26 mouse cellular contexts compared by ENCODE assay signal in the genomic region with DNA sequence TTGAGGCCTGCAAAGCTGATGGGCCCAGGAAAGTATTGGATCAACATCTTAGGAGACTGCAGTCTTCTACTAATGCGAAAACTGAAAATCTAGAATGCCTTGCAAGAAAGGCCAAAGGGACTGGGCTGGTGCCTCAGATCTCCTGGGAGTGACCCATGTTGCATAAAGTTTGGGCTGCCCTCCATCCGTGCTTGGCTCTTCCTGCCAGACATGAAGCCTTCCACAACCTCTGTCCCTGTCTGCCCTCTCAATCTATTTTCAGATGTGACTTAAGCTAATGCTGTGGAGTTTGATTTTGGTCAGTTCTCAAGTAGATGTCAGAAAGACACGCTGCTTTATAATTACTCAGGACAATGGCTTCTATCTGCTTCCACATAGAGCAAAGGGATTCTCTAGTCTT. TPM values are rescaled to one million over a fixed set of nuclear protein-coding genes. Genes with fewer than 3 reads are reported as not detected.
DNase-seq lines count a peak whose midpoint lies in the region; ATAC-seq lines count a peak whose summit lies in the region.
"Had no signal": no experiment of that assay in that cellular context is flagged by ENCODE, and none has a peak within 500 bp of the region (broad histone marks: within the 10 kb centered on the region; RNA-seq: fewer than 3 reads in every experiment).

No protein-coding gene starts in this region.

- WGBS in heart, embryonic 12.5 days = 68% methylated on average over 3 of the region's 3 CpGs
- 87% methylated on average over 3 of the region's 3 CpGs for WGBS in forebrain, embryonic 16.5 days

- H3K9ac ChIP-seq in heart, embryonic 12.5 days = no peak overlapping the region
- no peak overlapping the region for H3K9ac ChIP-seq in forebrain, embryonic 16.5 days (replicated peaks; ENCODE audit: low read depth, low read length)
- H3K9ac ChIP-seq: hindbrain, embryonic 12.5 days; limb, embryonic 15.5 days; lung, embryonic 14.5 days; stomach, embryonic 15.5 days had no signal

- H3K9me3 ChIP-seq in heart, embryonic 12.5 days (replicated peaks) = no peaks in the 10 kb centered on the region
- no peaks in the 10 kb centered on the region for H3K9me3 ChIP-seq in forebrain, embryonic 16.5 days (ENCODE audit: control insufficient read depth, low read length)
- H3K9me3 ChIP-seq: embryonic facial prominence, embryonic 10.5 days; hindbrain, embryonic 12.5 days; limb, embryonic 15.5 days; stomach, embryonic 15.5 days had no signal

- peaks cover 17% of the 10 kb centered on the region for H3K4me1 ChIP-seq in heart, embryonic 12.5 days (replicated peaks)
- peaks cover 6% of the 10 kb centered on the region for H3K4me1 ChIP-seq in forebrain, embryonic 16.5 days (replicated peaks; ENCODE audit: control insufficient read depth, insufficient read depth, low read length)
- H3K4me1 ChIP-seq: embryonic facial prominence, embryonic 10.5 days; stomach, embryonic 15.5 days had no signal

- no peaks in the 10 kb centered on the region; the same call in 1 of the 2 replicates for H3K27me3 ChIP-seq in heart, embryonic 12.5 days (replicated peaks)
- no peaks in the 10 kb centered on the region for H3K27me3 ChIP-seq in forebrain, embryonic 16.5 days (replicated peaks; ENCODE audit: control insufficient read depth, insufficient read depth, low read length)
- H3K27me3 ChIP-seq: CH12.LX; hindbrain, embryonic 12.5 days; stomach, embryonic 15.5 days had no signal

- no peak for ATAC-seq in heart, embryonic 12.5 days (ENCODE audit: insufficient number of reproducible peaks, low FRiP score)
- ATAC-seq in forebrain, embryonic 16.5 days = no peak
- ATAC-seq: forebrain, embryonic 14.5 days; inflammation-experienced regulatory T-cells, adult 6 months; midbrain, embryonic 16.5 days had no signal

- H3K27ac ChIP-seq in heart, embryonic 12.5 days (ENCODE audit: poor library complexity, severe bottlenecking) = no peak overlapping the region
- no peak overlapping the region for H3K27ac ChIP-seq in forebrain, embryonic 16.5 days (ENCODE audit: low read length)
- H3K27ac ChIP-seq: embryonic facial prominence, embryonic 10.5 days; hindbrain, embryonic 12.5 days; limb, embryonic 15.5 days; stomach, embryonic 15.5 days had no signal

- peak; percentile 97 for DNase-seq in heart, adult 11 months
- DNase-seq in adipocyte (ENCODE audit: low spot score) = peak; percentile 95
- peak; percentile 55 to 77 for DNase-seq in gastrocnemius, adult 8-10 months (ENCODE audit: low spot score in 2 of 2)
- DNase-seq in heart, postnatal 10 days = peak; percentile 79 to 81
- no peak for DNase-seq in cerebellum, postnatal 36 days
- DNase-seq in cerebellum, postnatal 10 days = no peak
- DNase-seq: cerebellum, adult 9-11 months; layer of hippocampus, postnatal 36 days; lung, embryonic 14.5 days; spleen, adult 18-20 months; thymus, adult 2 months had no signal

- no peak overlapping the region for H3K4me3 ChIP-seq in heart, embryonic 12.5 days
- H3K4me3 ChIP-seq in forebrain, embryonic 16.5 days (replicated peaks; ENCODE audit: low read length) = no peak overlapping the region
- H3K4me3 ChIP-seq: embryonic facial prominence, embryonic 10.5 days; hindbrain, embryonic 12.5 days; limb, embryonic 15.5 days; stomach, embryonic 15.5 days had no signal

- H3K4me2 ChIP-seq in heart, embryonic 12.5 days = no peak overlapping the region
- no peak overlapping the region for H3K4me2 ChIP-seq in forebrain, embryonic 16.5 days (ENCODE audit: low read length)
- H3K4me2 ChIP-seq: hindbrain, embryonic 12.5 days; limb, embryonic 15.5 days; lung, embryonic 14.5 days; stomach, embryonic 15.5 days had no signal

- H3K36me3 ChIP-seq in heart, embryonic 12.5 days = no peaks in the 10 kb centered on the region
- H3K36me3 ChIP-seq in forebrain, embryonic 16.5 days (ENCODE audit: control insufficient read depth, insufficient read depth) = no peaks in the 10 kb centered on the region
- H3K36me3 ChIP-seq: embryonic facial prominence, embryonic 10.5 days; hindbrain, embryonic 12.5 days; limb, embryonic 15.5 days; stomach, embryonic 15.5 days had no signal

- intact Hi-C loops in heart, postnatal 10 days (cut with DNase I) = no loop called here

RNA-seq across cellular contexts. Expression of a gene that starts 20.6 kb away (rescaled TPM):
- 0.18 and 0.28 TPM in 2 replicates for polyA plus RNA-seq in heart, embryonic 12.5 days (2016; fragmentation: Nextera tagmentation; extraction: Ambion mirVana)
- total RNA-seq in gastrocnemius, adult 8-10 months (2022) = 1,000 to 10,000 TPM; 1,586 to 2,341 (median 2,026) TPM
- 100 to 1,000 TPM; 109 to 127 TPM for total RNA-seq in heart, postnatal 10 days (2021)
- polyA plus RNA-seq in forebrain, embryonic 16.5 days (2015; fragmentation: Nextera tagmentation; extraction: Ambion mirVana) = not detected in 2 replicates
- total RNA-seq: adrenal gland, postnatal 36 days; CH12.LX; granulocyte monocyte progenitor cell, adult 5-6 weeks had no signal
- polyA plus RNA-seq: forebrain, embryonic 14.5 days; inflammation-experienced regulatory T-cells, adult 6 months; lung, embryonic 14.5 days had no signal

RNA-seq across cellular contexts. Expression of a gene that starts 38.7 kb away (rescaled TPM):
- 30.2 TPM in 2 replicates for polyA plus RNA-seq in heart, embryonic 12.5 days (2016; fragmentation: Nextera tagmentation; extraction: Ambion mirVana)
- total RNA-seq in gastrocnemius, adult 8-10 months (2022) = 1 to 10 TPM; 4.2 to 7.9 (median 6.0) TPM
- 10 to 100 TPM; 27.4 to 28.8 TPM for total RNA-seq in heart, postnatal 10 days (2021)
- polyA plus RNA-seq in forebrain, embryonic 16.5 days (2015; fragmentation: Nextera tagmentation; extraction: Ambion mirVana) = 32.3 and 32.7 TPM in 2 replicates

RNA-seq across cellular contexts. Expression of a gene that starts 39.5 kb away (rescaled TPM):
- not detected in 2 replicates for polyA plus RNA-seq in heart, embryonic 12.5 days (2016; fragmentation: Nextera tagmentation; extraction: Ambion mirVana)
- total RNA-seq in gastrocnemius, adult 8-10 months (2022) = not detected
- total RNA-seq in heart, postnatal 10 days (2021) = under 1 TPM; 0.81 to 0.82 TPM
- polyA plus RNA-seq in forebrain, embryonic 16.5 days (2015; fragmentation: Nextera tagmentation; extraction: Ambion mirVana) = not detected in 2 replicates
- total RNA-seq: adrenal gland, postnatal 36 days; granulocyte monocyte progenitor cell, adult 5-6 weeks; megakaryocyte-erythroid progenitor cell, adult 5-6 weeks had no signal
- polyA plus RNA-seq: embryonic facial prominence, embryonic 10.5 days; forebrain, embryonic 14.5 days; hindbrain, embryonic 12.5 days; inflammation-experienced regulatory T-cells, adult 6 months; kidney, embryonic 14.5 days; large intestine, adult 2 months; limb, embryonic 15.5 days; lung, embryonic 14.5 days; midbrain, embryonic 16.5 days; stomach, embryonic 15.5 days; thymus, adult 2 months had no signal

Comparison
In these comparisons a context has a peak if more than half of its experiments do, and no peak if none do; other contexts are left out.
1. DNase-seq: peak in heart, adult 11 months (single experiment), adipocyte (single experiment), gastrocnemius, adult 8-10 months (2 of 2) and heart, postnatal 10 days (2 of 2); none in cerebellum, postnatal 36 days (0 of 2) and cerebellum, postnatal 10 days (0 of 2).
2. RNA of a gene that starts 20.6 kb away (total RNA-seq): 1,586 to 2,341 TPM in gastrocnemius, adult 8-10 months; 109 to 127 TPM in heart, postnatal 10 days; every median in the first group is over 10 times any median in the second.